Comparison of ENCODE assay signal across 17 mouse cellular contexts in genomic region chr17:74902453-74902852, GRCm38 (mm10).
DNase-seq lines count a peak whose midpoint lies in the region; ATAC-seq and TF ChIP-seq lines count a peak whose summit lies in the region.
"Had no signal": no experiment of that assay in that cellular context is flagged by ENCODE, and none has a peak within 500 bp of the region (broad histone marks: within the 10 kb centered on the region; RNA-seq: fewer than 3 reads in every experiment).

No protein-coding gene starts in this region.

- DNase-seq in forebrain, embryonic 14.5 days (ENCODE audit: low spot score): no peak
- no peak for DNase-seq in hindbrain, postnatal 0 days (ENCODE audit: low spot score)
- no peak for DNase-seq in lung, embryonic 14.5 days
- no peak for DNase-seq in lung, adult 2 months
- DNase-seq in adrenal gland, adult 2 months: no peak
- DNase-seq: cerebellum, adult 9-10 months; gastrocnemius, postnatal 10 days; liver, postnatal 0 days had no signal

- no peak overlapping the region for H3K9ac ChIP-seq in forebrain, embryonic 14.5 days (ENCODE audit: low read length)
- no peak overlapping the region for H3K9ac ChIP-seq in forebrain, embryonic 13.5 days
- no peak overlapping the region for H3K9ac ChIP-seq in hindbrain, postnatal 0 days (replicated peaks; ENCODE audit: low read length)
- H3K9ac ChIP-seq in hindbrain, embryonic 16.5 days (ENCODE audit: low read depth, low read length): no peak overlapping the region
- H3K9ac ChIP-seq in lung, embryonic 14.5 days: no peak overlapping the region
- H3K9ac ChIP-seq in limb, embryonic 15.5 days: no peak overlapping the region
- H3K9ac ChIP-seq: liver, postnatal 0 days had no signal

- H3K36me3 ChIP-seq in forebrain, embryonic 14.5 days (ENCODE audit: control insufficient read depth, insufficient read depth, low read length): no peaks in the 10 kb centered on the region
- no peaks in the 10 kb centered on the region for H3K36me3 ChIP-seq in forebrain, embryonic 13.5 days (ENCODE audit: poor library complexity, severe bottlenecking)
- no peaks in the 10 kb centered on the region for H3K36me3 ChIP-seq in hindbrain, postnatal 0 days (ENCODE audit: insufficient read depth, low read length)
- H3K36me3 ChIP-seq in hindbrain, embryonic 16.5 days (ENCODE audit: control insufficient read depth, insufficient read depth, low read length): no peaks in the 10 kb centered on the region
- H3K36me3 ChIP-seq in lung, embryonic 14.5 days (ENCODE audit: insufficient read depth): no peaks in the 10 kb centered on the region
- no peaks in the 10 kb centered on the region for H3K36me3 ChIP-seq in limb, embryonic 15.5 days
- H3K36me3 ChIP-seq: forebrain, embryonic 10.5 days had no signal

- no peak overlapping the region for H3K27ac ChIP-seq in forebrain, embryonic 14.5 days (ENCODE audit: low read depth, low read length)
- H3K27ac ChIP-seq in forebrain, embryonic 13.5 days: no peak overlapping the region
- H3K27ac ChIP-seq in hindbrain, postnatal 0 days: no peak overlapping the region
- H3K27ac ChIP-seq in hindbrain, embryonic 16.5 days (ENCODE audit: low read depth, low read length): no peak overlapping the region
- no peak overlapping the region for H3K27ac ChIP-seq in lung, embryonic 14.5 days (ENCODE audit: low read depth)
- H3K27ac ChIP-seq in limb, embryonic 15.5 days: no peak overlapping the region
- H3K27ac ChIP-seq: forebrain, embryonic 10.5 days; left cerebral cortex, adult 2 months had no signal

- ATAC-seq in forebrain, embryonic 14.5 days: 0 out of 2 replicates have a peak, but pooled peaks have one; percentile 20
- ATAC-seq in forebrain, embryonic 13.5 days: no peak
- 0 out of 2 replicates have a peak, but pooled peaks have one; percentile 10 for ATAC-seq in hindbrain, postnatal 0 days
- ATAC-seq in hindbrain, embryonic 16.5 days: no peak
- peak; percentile 54; the same call in 1 of the 2 replicates for ATAC-seq in lung, embryonic 14.5 days (ENCODE audit: insufficient read depth)
- peak; percentile 44; the same call in 1 of the 2 replicates for ATAC-seq in limb, embryonic 15.5 days (ENCODE audit: insufficient number of reproducible peaks, low FRiP score, low TSS enrichment, low read depth)
- ATAC-seq: CD4-positive, CD25-positive, alpha-beta regulatory T cell, adult 4 months; inflammation-experienced regulatory T-cells, adult 6 months; liver, postnatal 0 days had no signal

- no peak for TF ChIP-seq POLR2A in lung, adult 2 months (IDR thresholded peaks at IDR 0.05; ENCODE audit: borderline replicate concordance, extremely low read depth, low read depth, low read length)

- no peaks in the 10 kb centered on the region for H3K27me3 ChIP-seq in forebrain, embryonic 14.5 days (replicated peaks; ENCODE audit: control insufficient read depth, insufficient read depth, low read length)
- H3K27me3 ChIP-seq in forebrain, embryonic 13.5 days: no peaks in the 10 kb centered on the region
- H3K27me3 ChIP-seq in hindbrain, postnatal 0 days (ENCODE audit: insufficient read depth, low read length): no peaks in the 10 kb centered on the region
- no peaks in the 10 kb centered on the region for H3K27me3 ChIP-seq in hindbrain, embryonic 16.5 days (replicated peaks; ENCODE audit: control insufficient read depth, insufficient read depth, low read length)
- no peaks in the 10 kb centered on the region for H3K27me3 ChIP-seq in lung, embryonic 14.5 days (ENCODE audit: insufficient read depth, low read length)
- no peaks in the 10 kb centered on the region for H3K27me3 ChIP-seq in limb, embryonic 15.5 days

- no peaks in the 10 kb centered on the region for H3K9me3 ChIP-seq in forebrain, embryonic 14.5 days (replicated peaks; ENCODE audit: control insufficient read depth, low read length)
- no peaks in the 10 kb centered on the region for H3K9me3 ChIP-seq in forebrain, embryonic 13.5 days (replicated peaks)
- no peaks in the 10 kb centered on the region for H3K9me3 ChIP-seq in hindbrain, postnatal 0 days (ENCODE audit: low read length)
- H3K9me3 ChIP-seq in hindbrain, embryonic 16.5 days (ENCODE audit: control insufficient read depth, low read length): no peaks in the 10 kb centered on the region
- peaks cover 3% of the 10 kb centered on the region; the same call in 1 of the 2 replicates for H3K9me3 ChIP-seq in lung, embryonic 14.5 days (ENCODE audit: low read depth, low read length)
- no peaks in the 10 kb centered on the region for H3K9me3 ChIP-seq in limb, embryonic 15.5 days
- H3K9me3 ChIP-seq: megakaryocyte, embryonic 14.5 days had no signal

- H3K4me3 ChIP-seq in forebrain, embryonic 14.5 days (ENCODE audit: low read depth, low read length): no peak overlapping the region
- no peak overlapping the region for H3K4me3 ChIP-seq in forebrain, embryonic 13.5 days
- no peak overlapping the region for H3K4me3 ChIP-seq in hindbrain, postnatal 0 days (ENCODE audit: low read length)
- no peak overlapping the region for H3K4me3 ChIP-seq in hindbrain, embryonic 16.5 days (ENCODE audit: low read length)
- no peak overlapping the region for H3K4me3 ChIP-seq in lung, embryonic 14.5 days (ENCODE audit: low read depth, low read length)
- no peak overlapping the region for H3K4me3 ChIP-seq in lung, adult 2 months (replicated peaks; ENCODE audit: extremely low read depth, low read depth, low read length)
- H3K4me3 ChIP-seq in limb, embryonic 15.5 days: no peak overlapping the region
- H3K4me3 ChIP-seq: forebrain, embryonic 10.5 days; left cerebral cortex, adult 2 months; megakaryocyte, embryonic 14.5 days had no signal

- H3K4me1 ChIP-seq in forebrain, embryonic 14.5 days (ENCODE audit: control insufficient read depth, insufficient read depth, low read length): peaks cover 3% of the 10 kb centered on the region; the same call in 1 of the 2 replicates
- H3K4me1 ChIP-seq in forebrain, embryonic 13.5 days: peaks cover 11% of the 10 kb centered on the region
- no peaks in the 10 kb centered on the region for H3K4me1 ChIP-seq in hindbrain, postnatal 0 days (ENCODE audit: insufficient read depth, low read length)
- no peaks in the 10 kb centered on the region for H3K4me1 ChIP-seq in hindbrain, embryonic 16.5 days (ENCODE audit: control insufficient read depth, insufficient read depth, low read depth, low read length)
- no peaks in the 10 kb centered on the region for H3K4me1 ChIP-seq in lung, embryonic 14.5 days (ENCODE audit: insufficient read depth)
- peaks cover 3% of the 10 kb centered on the region for H3K4me1 ChIP-seq in lung, adult 2 months (ENCODE audit: control insufficient read depth, insufficient read depth, low read length)
- H3K4me1 ChIP-seq in limb, embryonic 15.5 days: peaks cover 14% of the 10 kb centered on the region; the same call in 1 of the 2 replicates
- H3K4me1 ChIP-seq: forebrain, embryonic 10.5 days had no signal

- H3K4me2 ChIP-seq in forebrain, embryonic 14.5 days (ENCODE audit: low read length): no peak overlapping the region
- H3K4me2 ChIP-seq in forebrain, embryonic 13.5 days: no peak overlapping the region
- H3K4me2 ChIP-seq in hindbrain, postnatal 0 days (ENCODE audit: low read depth, low read length): no peak overlapping the region
- no peak overlapping the region for H3K4me2 ChIP-seq in hindbrain, embryonic 16.5 days (ENCODE audit: low read length)
- no peak overlapping the region for H3K4me2 ChIP-seq in lung, embryonic 14.5 days
- H3K4me2 ChIP-seq in limb, embryonic 15.5 days: no peak overlapping the region
- H3K4me2 ChIP-seq: liver, embryonic 11.5 days had no signal

- TF ChIP-seq CTCF in hindbrain, postnatal 0 days (IDR thresholded peaks at IDR 0.05; ENCODE audit: low read depth): no peak
- no peak for TF ChIP-seq CTCF in lung, embryonic 14.5 days (IDR thresholded peaks at IDR 0.05; ENCODE audit: low read depth)
- TF ChIP-seq CTCF in lung, adult 2 months (IDR thresholded peaks at IDR 0.05; ENCODE audit: insufficient read depth, low read length): no peak

- 96% methylated on average over 7 of the region's 7 CpGs for WGBS in forebrain, embryonic 14.5 days
- 95% methylated on average over 7 of the region's 7 CpGs for WGBS in forebrain, embryonic 13.5 days
- 97% methylated on average over 7 of the region's 7 CpGs for WGBS in hindbrain, postnatal 0 days
- WGBS in hindbrain, embryonic 16.5 days: 91% methylated on average over 7 of the region's 7 CpGs
- WGBS in lung, embryonic 14.5 days: 90% methylated on average over 7 of the region's 7 CpGs
- 97% methylated on average over 7 of the region's 7 CpGs for WGBS in lung, adult 2 months
- 91% methylated on average over 7 of the region's 7 CpGs for WGBS in limb, embryonic 15.5 days

Comparison
In these comparisons a context has a peak if more than half of its experiments do, and no peak if none do; other contexts are left out.
1. ATAC-seq: peak in forebrain, embryonic 14.5 days (single experiment), hindbrain, postnatal 0 days (single experiment), lung, embryonic 14.5 days (single experiment) and limb, embryonic 15.5 days (single experiment); none in forebrain, embryonic 13.5 days (single experiment) and hindbrain, embryonic 16.5 days (single experiment).